Mouse (Mus musculus) neural tube, embryonic 13.5 days (tissue): ENCODE measurements around the gene Snx13. TPM values are rescaled to one million over a fixed set of nuclear protein-coding genes. Genes with fewer than 3 reads are reported as not detected.

Experiments
- ATAC-seq: fragments of 200-750 bp; cut with Nextera tagmentation; 2 replicates; pipeline ENCODE4 v1.8.0; 2017; ENCODE audit warnings: low read depth, mild to moderate bottlenecking, moderate TSS enrichment, moderate library complexity
- H3K27ac ChIP-seq: fragments of 300-500 bp; sonication (generic); replicated peaks from 2 replicates; pipeline ENCODE4 v1.5.1; 2015; ENCODE audit warnings: moderate library complexity, mild to moderate bottlenecking, inconsistent platforms
- H3K27me3 ChIP-seq: fragments of 300-500 bp; sonication (generic); 2 replicates; pipeline ENCODE4 v1.6.1; 2015; ENCODE audit warnings: mild to moderate bottlenecking, inconsistent platforms
- H3K36me3 ChIP-seq: fragments of 300-500 bp; sonication (generic); 2 replicates; pipeline ENCODE4 v1.6.1; 2015; ENCODE audit warnings: mild to moderate bottlenecking, inconsistent platforms
- H3K4me1 ChIP-seq: fragments of 300-500 bp; sonication (generic); replicated peaks from 2 replicates; pipeline ENCODE4 v1.6.1; 2015; ENCODE audit warnings: inconsistent platforms
- H3K4me2 ChIP-seq: fragments of 300-500 bp; sonication (generic); 2 replicates; pipeline ENCODE4 v1.6.1; 2015; ENCODE audit warnings: inconsistent platforms, mild to moderate bottlenecking, moderate library complexity
- H3K4me3 ChIP-seq: fragments of 300-500 bp; sonication (generic); 2 replicates; pipeline ENCODE4 v1.5.1; 2015; ENCODE audit warnings: mild to moderate bottlenecking, inconsistent platforms
- H3K9ac ChIP-seq: fragments of 300-500 bp; sonication (generic); 2 replicates; pipeline ENCODE4 v1.6.1; 2015; ENCODE audit warnings: moderate library complexity, mild to moderate bottlenecking, inconsistent platforms
- H3K9me3 ChIP-seq: fragments of 300-500 bp; sonication (generic); 2 replicates; pipeline ENCODE4 v1.6.1; 2016; ENCODE audit warnings: inconsistent platforms
- WGBS: fragments of 180-500 bp; shearing (Covaris S2); methylation state at CpG from one replicate; pipeline ENCODE4 v1.1.7; 2015; 5-methylcytosine and 5-hydroxymethylcytosine counted together
- polyA plus RNA-seq: library from polyadenylated mRNA; unstranded; fragments of >200 nt; fragmentation: Nextera tagmentation; extraction: Ambion mirVana; gene quantifications from 2 replicates; pipeline ENCODE4 v1.2.1, GENCODE M21; 2015

The Snx13 gene
- polyA plus RNA-seq, 1 experiment from 2014 or later: 25.3 TPM

DNA sequence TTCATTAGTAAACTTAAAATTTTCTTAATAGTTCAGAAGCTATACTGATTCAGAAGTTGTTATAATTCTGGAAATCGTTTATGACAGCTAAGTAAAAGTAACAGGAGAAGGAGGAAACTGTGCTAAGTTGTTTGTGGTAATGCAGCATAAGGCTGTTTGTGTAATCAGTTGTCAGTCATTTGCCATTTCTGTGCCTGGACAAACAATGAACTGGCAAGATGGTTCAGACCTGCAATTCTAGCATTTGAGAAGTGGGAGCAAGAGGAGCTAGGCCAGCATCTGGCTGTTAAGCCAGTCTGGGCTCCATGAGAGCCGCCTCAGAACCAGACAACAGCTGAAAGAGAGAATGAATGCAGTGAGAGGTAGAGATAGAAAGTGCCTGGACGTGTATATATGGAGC lies 3.5 kb downstream of the Snx13 start:
- WGBS: 74% methylated on average over 3 of the region's 3 CpGs
- ATAC-seq: no peak
- H3K9me3 ChIP-seq: no peaks in the 10 kb centered on the region
- no peak overlapping the region for H3K9ac ChIP-seq
- H3K4me2 ChIP-seq: no peak overlapping the region
- H3K4me1 ChIP-seq: peaks cover 36% of the 10 kb centered on the region
- H3K4me3 ChIP-seq: no peak overlapping the region
- no peaks in the 10 kb centered on the region for H3K36me3 ChIP-seq
- no peak overlapping the region for H3K27ac ChIP-seq
- H3K27me3 ChIP-seq: 0 out of 2 replicates have a peak, but pooled peaks cover under 1% of the 10 kb centered on the region

- Histone ChIP-seq H3K36me3 (no peaks in the 10 kb centered on the region), H3K4me1 (peaks cover 36% of the 10 kb centered on the region), H3K9ac (no peak overlapping the region), H3K27ac (no peak overlapping the region), H3K9me3 (no peaks in the 10 kb centered on the region), H3K4me3 (no peak overlapping the region), H3K4me2 (no peak overlapping the region), H3K27me3 (no peaks in the 10 kb centered on the region)
- no peak for ATAC-seq
- 60% methylated on average over 7 of the region's 7 CpGs for WGBS
These were observed 4.2 kb downstream of the Snx13 start for GRCm38 (mm10) chr12:35050964-35051758.

DNA sequence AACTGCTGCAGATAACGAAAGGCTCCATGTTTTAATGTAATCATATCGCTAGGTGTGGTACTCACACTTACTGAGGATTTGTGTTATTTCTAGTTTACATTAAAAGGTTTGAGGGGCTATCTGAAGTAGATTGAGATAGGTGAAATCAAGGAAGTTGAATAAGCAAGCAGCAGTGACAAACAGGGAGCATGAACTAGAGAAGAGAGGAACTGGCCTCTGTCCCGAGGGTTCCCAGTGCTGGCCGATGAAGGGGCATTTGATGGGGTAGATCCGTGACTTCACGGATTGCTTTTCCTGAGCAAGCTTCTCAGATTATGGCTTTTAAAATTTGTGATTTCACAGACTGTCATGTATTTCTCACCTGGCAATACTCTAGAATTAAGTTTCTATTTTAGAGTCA lies 7.4 kb downstream of the Snx13 start:
- ATAC-seq: no peak
- Histone ChIP-seq H3K9me3 (no peaks in the 10 kb centered on the region), H3K4me1 (peaks cover 18% of the 10 kb centered on the region), H3K27ac (no peak overlapping the region), H3K4me2 (no peak overlapping the region), H3K4me3 (no peak overlapping the region), H3K36me3 (peaks cover 5% of the 10 kb centered on the region; the same call in 1 of the 2 replicates), H3K27me3 (no peaks in the 10 kb centered on the region), H3K9ac (no peak overlapping the region)
- 89% methylated on average over 6 of the region's 6 CpGs for WGBS

GRCm38 (mm10) chr12:35055114-35056095 lies 8.4 kb downstream of the Snx13 start:
- Histone ChIP-seq H3K9ac (no peak overlapping the region), H3K36me3 (peaks cover 5% of the 10 kb centered on the region; the same call in 1 of the 2 replicates), H3K4me1 (peaks cover 16% of the 10 kb centered on the region), H3K27ac (no peak overlapping the region), H3K27me3 (no peaks in the 10 kb centered on the region), H3K9me3 (no peaks in the 10 kb centered on the region), H3K4me3 (no peak overlapping the region), H3K4me2 (no peak overlapping the region)
- no peak for ATAC-seq
- 93% methylated on average over 7 of the region's 7 CpGs for WGBS

GRCm38 (mm10) chr12:35063697-35064468 lies 16.9 kb downstream of the Snx13 start:
- no peak overlapping the region for H3K4me3 ChIP-seq
- H3K9me3 ChIP-seq: no peaks in the 10 kb centered on the region
- no peak overlapping the region for H3K4me2 ChIP-seq
- H3K27me3 ChIP-seq: no peaks in the 10 kb centered on the region
- 41% methylated on average over 3 of the region's 3 CpGs for WGBS
- H3K4me1 ChIP-seq: no peaks in the 10 kb centered on the region
- no peaks in the 10 kb centered on the region for H3K36me3 ChIP-seq
- no peak for ATAC-seq
- no peak overlapping the region for H3K27ac ChIP-seq
- no peak overlapping the region for H3K9ac ChIP-seq

- no peak overlapping the region for H3K9ac ChIP-seq
- H3K36me3 ChIP-seq: no peaks in the 10 kb centered on the region
- no peak overlapping the region for H3K4me3 ChIP-seq
- no peaks in the 10 kb centered on the region for H3K4me1 ChIP-seq
- H3K4me2 ChIP-seq: no peak overlapping the region
- ATAC-seq: no peak
- no peak overlapping the region for H3K27ac ChIP-seq
- no peaks in the 10 kb centered on the region for H3K9me3 ChIP-seq
- no peaks in the 10 kb centered on the region for H3K27me3 ChIP-seq
These were observed 20.6 kb downstream of the Snx13 start for GRCm38 (mm10) chr12:35067621-35068020.

- no peaks in the 10 kb centered on the region for H3K4me1 ChIP-seq
- no peaks in the 10 kb centered on the region for H3K27me3 ChIP-seq
- H3K4me2 ChIP-seq: no peak overlapping the region
- H3K27ac ChIP-seq: no peak overlapping the region
- no peaks in the 10 kb centered on the region for H3K36me3 ChIP-seq
- H3K4me3 ChIP-seq: no peak overlapping the region
- H3K9me3 ChIP-seq: no peaks in the 10 kb centered on the region
- H3K9ac ChIP-seq: no peak overlapping the region
- no peak for ATAC-seq
These were observed 24.4 kb downstream of the Snx13 start for GRCm38 (mm10) chr12:35071336-35071735.

- Histone ChIP-seq H3K9me3 (no peaks in the 10 kb centered on the region), H3K4me1 (no peaks in the 10 kb centered on the region), H3K27me3 (no peaks in the 10 kb centered on the region), H3K27ac (no peak overlapping the region), H3K9ac (no peak overlapping the region), H3K36me3 (no peaks in the 10 kb centered on the region), H3K4me2 (no peak overlapping the region), H3K4me3 (no peak overlapping the region)
- no peak for ATAC-seq
These were observed 25.2 kb downstream of the Snx13 start for GRCm38 (mm10) chr12:35072178-35072577.

DNA sequence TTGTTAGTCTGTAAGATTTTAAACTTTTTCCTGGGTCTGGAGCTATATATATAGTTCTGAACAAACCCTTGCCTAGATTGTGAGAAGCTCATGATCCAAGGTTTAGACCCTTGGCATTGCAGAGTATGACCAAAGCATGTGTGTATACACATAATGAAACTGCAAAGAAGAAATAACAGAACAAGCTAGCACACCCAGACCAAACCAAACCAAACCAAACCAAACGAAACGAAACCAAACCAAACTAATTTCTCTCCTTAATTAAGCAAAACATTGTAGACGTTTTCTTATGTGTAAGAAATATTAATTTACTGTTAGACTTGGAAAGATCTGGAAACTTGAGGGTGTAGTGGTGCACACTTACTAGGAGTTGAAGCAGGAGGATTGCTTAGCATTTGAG lies 29.0 kb downstream of the Snx13 start:
- H3K9me3 ChIP-seq: no peaks in the 10 kb centered on the region
- WGBS: 89% methylated on average over 3 of the region's 3 CpGs
- ATAC-seq: no peak
- no peaks in the 10 kb centered on the region for H3K4me1 ChIP-seq
- H3K27me3 ChIP-seq: no peaks in the 10 kb centered on the region
- H3K27ac ChIP-seq: no peak overlapping the region
- no peak overlapping the region for H3K4me3 ChIP-seq
- no peaks in the 10 kb centered on the region for H3K36me3 ChIP-seq
- no peak overlapping the region for H3K9ac ChIP-seq
- H3K4me2 ChIP-seq: no peak overlapping the region

DNA sequence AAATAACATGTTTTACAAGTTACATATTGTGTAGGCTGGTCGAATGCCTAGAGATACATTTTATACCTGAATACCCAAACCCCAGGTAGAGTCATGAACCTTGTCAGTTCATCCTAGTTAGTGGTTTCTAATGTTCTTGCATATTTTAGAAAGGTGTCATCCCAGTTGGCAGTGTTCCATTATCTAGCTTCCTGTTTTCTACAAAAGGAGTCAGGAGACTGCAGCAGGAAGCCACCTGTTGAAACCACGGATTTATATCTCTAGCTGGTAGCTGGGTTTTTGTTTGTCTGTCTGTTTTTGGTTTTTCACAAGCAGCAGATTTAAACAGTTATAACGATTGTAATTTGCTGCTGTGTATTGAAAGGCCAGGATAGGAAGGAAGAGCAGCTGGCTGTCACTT lies 76.6 kb downstream of the Snx13 start:
- Histone ChIP-seq H3K4me3 (no peak overlapping the region), H3K4me2 (no peak overlapping the region)

DNA sequence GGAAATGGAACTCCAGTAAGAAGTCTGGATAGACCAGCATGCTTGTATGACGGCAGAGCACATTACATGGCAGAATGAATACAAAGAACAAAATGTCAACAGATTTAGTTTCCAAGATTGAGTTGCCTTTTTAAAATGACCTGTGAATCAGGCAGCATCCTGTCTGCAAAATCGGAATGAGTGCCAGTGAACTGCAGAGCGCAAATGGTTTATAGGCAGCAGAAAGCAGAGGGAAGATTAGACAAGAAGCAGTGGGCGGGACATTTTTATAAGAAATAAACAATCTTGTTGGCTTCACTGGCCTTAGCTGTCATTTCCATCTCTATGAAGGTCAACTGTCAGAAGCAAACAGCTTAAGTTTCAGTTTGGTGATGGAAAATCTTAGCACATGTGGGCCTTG lies 106.2 kb downstream of the Snx13 start:
- ATAC-seq: no peak

More for the DNA sequence above, 76.6 kb downstream of the Snx13 start:
- H3K9ac ChIP-seq: no peak overlapping the region
- no peaks in the 10 kb centered on the region for H3K9me3 ChIP-seq
- no peaks in the 10 kb centered on the region for H3K4me1 ChIP-seq
- no peaks in the 10 kb centered on the region for H3K27me3 ChIP-seq
- no peak for ATAC-seq
- H3K27ac ChIP-seq: no peak overlapping the region
- peaks cover 21% of the 10 kb centered on the region for H3K36me3 ChIP-seq
- 84% methylated on average over 3 of the region's 3 CpGs for WGBS

GRCm38 (mm10) chr12:35154149-35154548 lies 107.2 kb downstream of the Snx13 start:
- H3K9ac ChIP-seq: no peak overlapping the region
- no peak overlapping the region for H3K4me2 ChIP-seq
- no peak for ATAC-seq
- H3K36me3 ChIP-seq: peaks cover 9% of the 10 kb centered on the region; the same call in 1 of the 2 replicates
- no peaks in the 10 kb centered on the region for H3K9me3 ChIP-seq
- no peak overlapping the region for H3K27ac ChIP-seq
- H3K27me3 ChIP-seq: no peaks in the 10 kb centered on the region
- H3K4me3 ChIP-seq: no peak overlapping the region
- no peaks in the 10 kb centered on the region for H3K4me1 ChIP-seq
- 86% methylated on average over 3 of the region's 3 CpGs for WGBS

More for the DNA sequence above, 106.2 kb downstream of the Snx13 start:
- Histone ChIP-seq H3K36me3 (peaks cover 16% of the 10 kb centered on the region; the same call in 1 of the 2 replicates), H3K27ac (no peak overlapping the region), H3K9ac (no peak overlapping the region), H3K4me3 (no peak overlapping the region), H3K4me2 (no peak overlapping the region), H3K4me1 (no peaks in the 10 kb centered on the region), H3K9me3 (no peaks in the 10 kb centered on the region), H3K27me3 (no peaks in the 10 kb centered on the region)
- WGBS: 88% methylated on average over 4 of the region's 4 CpGs
